Mouse (Mus musculus): ENCODE data around the gene Cfap299. TPM values are rescaled to one million over a fixed set of nuclear protein-coding genes. Genes with fewer than 3 reads are reported as not detected.

The Cfap299 gene
- total RNA-seq, 4 experiments from 2014 or later = not detected

DNA sequence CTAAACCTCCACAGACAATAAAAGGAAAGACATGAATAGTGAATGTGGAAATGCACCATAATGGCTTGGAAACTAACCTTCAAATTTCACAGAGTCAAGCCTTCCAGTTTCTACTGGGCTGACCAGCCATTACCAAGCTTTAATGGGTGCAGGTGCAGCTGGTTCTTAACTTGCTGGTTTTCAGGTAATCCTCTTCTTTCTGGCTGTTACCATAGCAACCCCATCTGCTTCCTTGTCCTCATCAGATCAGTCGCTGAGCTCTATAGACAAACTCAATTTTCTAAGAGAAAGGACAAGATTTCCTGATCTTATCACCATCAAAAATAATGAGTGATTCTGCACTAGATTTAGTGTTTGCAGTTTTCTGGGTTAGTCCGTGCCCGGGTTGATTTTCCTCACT lies 287.8 kb downstream of the Cfap299 start:
- DNase-seq (ENCODE audit: low spot score) = no peak

- no peak for DNase-seq (ENCODE audit: low spot score)
Observed at GRCm38 (mm10) chr5:98617416-98617815, 288.3 kb downstream of the Cfap299 start.

- no peak for DNase-seq (ENCODE audit: low spot score)
Observed at GRCm38 (mm10) chr5:98650345-98650744, 321.2 kb downstream of the Cfap299 start.

- no peak for DNase-seq (ENCODE audit: low spot score)
Observed at GRCm38 (mm10) chr5:98651049-98651448, 321.9 kb downstream of the Cfap299 start.

GRCm38 (mm10) chr5:98688254-98688653 lies 359.1 kb downstream of the Cfap299 start:
- no peak for DNase-seq (ENCODE audit: low spot score)

GRCm38 (mm10) chr5:98692070-98692469 lies 363.0 kb downstream of the Cfap299 start:
- DNase-seq (ENCODE audit: low spot score) = peak; percentile 0

DNA sequence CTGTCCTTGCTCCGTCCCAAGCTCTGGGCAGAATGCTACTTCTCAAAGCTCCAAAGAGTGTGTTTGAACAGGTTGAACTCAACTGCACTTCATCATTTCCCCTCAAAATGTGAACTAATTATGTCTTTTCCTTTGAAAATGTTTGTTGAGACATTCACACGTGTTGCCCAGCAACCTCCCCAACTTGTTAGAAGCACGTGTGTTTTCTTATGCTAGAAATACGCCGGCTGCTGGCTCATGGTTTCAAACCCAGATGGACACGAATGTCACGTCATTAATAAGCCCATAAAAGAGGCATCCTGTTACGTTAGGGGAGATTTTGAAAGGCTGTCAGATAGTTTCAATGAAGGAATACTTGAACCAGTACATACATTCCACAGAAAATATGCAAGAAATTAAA lies 367.2 kb downstream of the Cfap299 start:
- no peak for DNase-seq (ENCODE audit: low spot score)

GRCm38 (mm10) chr5:98703963-98704362 lies 374.9 kb downstream of the Cfap299 start:
- no peak for DNase-seq (ENCODE audit: low spot score)

DNA sequence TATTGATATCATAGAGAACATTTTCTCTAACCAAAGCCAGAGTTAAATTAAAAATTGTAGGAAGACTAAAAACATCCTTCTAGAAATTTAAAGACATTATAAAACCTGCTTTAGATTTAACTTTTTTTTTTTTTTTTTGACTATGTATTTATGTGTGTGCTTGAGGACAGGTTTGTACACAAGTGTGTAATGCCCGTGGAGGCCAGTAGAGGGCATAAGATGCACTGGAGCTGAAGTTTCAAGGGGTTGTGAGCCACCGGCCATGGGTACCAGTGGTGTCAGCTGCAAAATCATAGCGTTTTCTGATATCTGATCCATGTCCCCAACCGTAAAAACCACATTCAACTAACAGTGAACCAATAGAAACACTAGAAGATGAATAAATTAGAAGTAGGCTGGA lies 377.5 kb downstream of the Cfap299 start:
- DNase-seq (ENCODE audit: low spot score) = no peak

- DNase-seq (ENCODE audit: low spot score) = no peak
Observed at GRCm38 (mm10) chr5:98715392-98715791, 386.3 kb downstream of the Cfap299 start.

DNA sequence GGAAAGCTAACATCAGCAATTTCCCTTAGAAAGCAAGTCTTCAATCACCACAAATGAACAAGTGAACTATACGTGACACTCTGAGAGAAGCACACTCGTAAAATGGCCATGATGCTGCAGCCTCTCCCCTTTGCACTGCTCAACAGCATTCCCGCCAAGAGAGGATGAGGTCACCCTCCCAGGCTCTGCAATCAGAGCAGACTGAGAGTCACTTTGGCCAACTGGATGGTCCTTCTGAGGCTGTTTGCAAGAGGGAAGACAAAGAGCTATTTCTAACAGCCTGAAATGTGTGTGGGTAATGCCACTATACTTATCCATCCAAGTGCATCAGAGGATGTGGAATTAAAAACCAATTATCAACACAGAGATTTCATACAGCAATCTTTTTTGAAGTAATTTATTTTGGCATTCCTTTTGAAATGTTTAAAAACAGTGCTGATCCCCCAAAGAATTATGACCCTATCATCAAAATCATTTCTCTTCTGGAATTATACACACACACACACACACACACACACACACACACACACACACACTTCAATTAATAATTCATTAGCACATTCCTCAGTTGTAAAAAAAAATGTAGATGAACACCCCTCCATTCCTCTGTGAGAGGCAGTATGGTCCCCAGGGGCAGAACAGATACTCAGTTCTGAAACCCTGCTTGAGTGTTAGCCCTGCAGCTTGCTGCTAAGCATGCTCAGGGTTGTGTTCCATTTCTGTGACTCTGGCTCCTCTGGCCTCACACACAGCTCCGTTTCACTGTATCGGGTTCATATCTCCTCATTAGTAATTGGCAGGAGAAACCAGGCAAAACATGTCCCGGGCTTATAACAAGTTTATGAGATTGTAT lies 403.3 kb downstream of the Cfap299 start:
- DNase-seq (ENCODE audit: low spot score) = no peak

DNA sequence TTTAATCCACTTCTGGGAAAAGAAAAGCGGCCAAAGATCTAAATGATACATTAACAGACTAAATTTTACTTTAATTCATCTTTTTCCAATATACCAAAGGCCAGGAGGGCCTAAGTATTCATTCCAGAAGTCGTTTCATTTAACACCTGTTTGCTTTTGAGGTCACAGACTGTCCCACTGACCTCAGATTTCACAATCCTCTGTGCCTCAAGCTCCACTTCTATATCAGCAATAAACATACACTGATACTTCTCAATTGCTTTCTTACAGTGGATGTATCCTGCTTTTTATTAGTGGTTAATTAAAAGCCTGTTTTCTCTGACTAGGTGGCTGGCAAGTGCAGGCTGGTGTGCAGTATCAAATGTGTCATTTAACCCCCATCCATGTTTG lies 403.9 kb downstream of the Cfap299 start:
- no peak for DNase-seq (ENCODE audit: low spot score)

- DNase-seq (ENCODE audit: low spot score) = no peak
Observed at GRCm38 (mm10) chr5:98761858-98762652, 433.0 kb downstream of the Cfap299 start.

DNA sequence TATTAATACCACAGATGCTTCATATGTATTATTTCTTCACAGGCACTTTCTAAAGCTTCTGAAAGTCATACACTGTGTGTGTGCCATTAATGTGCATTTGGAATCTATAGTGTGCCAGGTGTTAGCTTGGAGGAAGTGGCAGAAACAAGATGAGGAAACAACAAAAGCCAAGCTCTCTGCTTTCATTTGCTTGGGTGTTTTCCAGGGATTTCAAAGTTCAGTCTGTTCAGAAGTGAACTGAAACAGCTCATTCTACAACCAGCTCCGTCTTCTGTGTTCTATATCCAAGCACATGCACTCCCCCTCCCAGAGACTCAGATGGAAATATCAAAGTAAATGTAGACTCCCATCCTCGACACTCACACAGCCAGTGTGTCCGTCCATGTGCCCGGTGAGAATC lies 449.5 kb downstream of the Cfap299 start:
- no peak for DNase-seq (ENCODE audit: low spot score)

- no peak for DNase-seq (ENCODE audit: low spot score)
Observed at GRCm38 (mm10) chr5:98782066-98782465, 453.0 kb downstream of the Cfap299 start.

DNA sequence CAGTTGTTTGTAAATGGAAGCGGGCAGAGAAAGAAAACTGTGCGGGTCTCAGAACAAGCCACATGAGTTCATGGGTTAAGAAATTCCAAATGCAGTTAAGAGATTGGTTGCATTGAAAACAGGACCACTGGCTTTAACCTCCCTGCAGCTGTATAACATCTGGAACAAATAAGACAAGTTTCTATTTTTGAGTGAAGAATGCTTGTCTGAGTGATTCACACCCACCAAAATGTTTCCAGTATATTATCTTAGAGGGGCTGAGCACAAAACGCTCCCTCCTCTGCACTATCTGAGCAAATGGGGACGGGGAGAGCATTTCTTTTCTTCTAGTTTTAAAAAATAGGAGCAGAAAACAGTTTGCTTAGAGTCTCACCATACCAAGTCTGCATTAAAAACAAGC lies 458.6 kb downstream of the Cfap299 start:
- DNase-seq (ENCODE audit: low spot score) = no peak

GRCm38 (mm10) chr5:98788568-98788967 lies 459.5 kb downstream of the Cfap299 start:
- no peak for DNase-seq (ENCODE audit: low spot score)

- DNase-seq (ENCODE audit: low spot score) = no peak
Observed at GRCm38 (mm10) chr5:98790894-98791607, 461.9 kb downstream of the Cfap299 start.

DNA sequence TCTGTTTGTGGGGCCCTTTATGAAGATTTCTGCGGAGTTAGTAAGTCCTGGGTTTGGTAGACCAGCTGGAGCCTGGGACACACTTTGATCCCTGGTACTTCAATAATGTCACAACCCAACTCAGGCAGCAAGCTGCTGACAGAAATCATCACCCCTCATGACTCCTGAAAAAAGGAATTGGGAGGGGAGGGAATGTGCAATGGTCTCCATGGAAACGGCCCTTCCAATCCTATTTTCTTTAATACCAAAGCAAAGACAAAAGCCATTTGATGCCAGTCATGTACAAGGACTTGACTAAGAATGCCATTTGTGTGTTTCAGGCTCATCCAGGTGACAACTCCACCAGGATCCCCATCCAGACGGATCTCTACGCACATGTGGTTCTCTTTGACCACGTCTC lies 472.4 kb downstream of the Cfap299 start:
- no peak for DNase-seq (ENCODE audit: low spot score)

DNA sequence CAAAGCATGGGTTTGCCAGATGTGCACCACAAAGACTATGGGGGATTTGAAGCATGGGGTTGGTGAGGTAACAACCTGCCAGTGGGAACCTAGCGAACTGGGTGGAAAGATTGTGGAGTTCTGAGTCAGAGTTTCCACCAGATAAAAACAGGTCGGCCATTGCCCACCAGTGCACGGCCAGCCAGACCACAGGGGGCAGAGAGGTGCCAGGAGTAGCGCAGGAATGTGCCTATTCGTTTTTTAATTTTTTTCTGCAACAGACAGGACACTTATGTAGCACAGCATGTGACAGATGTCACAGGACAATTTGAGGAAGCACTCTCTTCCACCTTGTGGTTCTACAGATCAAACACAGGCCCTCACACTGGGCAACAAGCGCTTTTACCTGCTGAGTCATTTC lies 475.7 kb downstream of the Cfap299 start:
- no peak for DNase-seq (ENCODE audit: low spot score)

DNA sequence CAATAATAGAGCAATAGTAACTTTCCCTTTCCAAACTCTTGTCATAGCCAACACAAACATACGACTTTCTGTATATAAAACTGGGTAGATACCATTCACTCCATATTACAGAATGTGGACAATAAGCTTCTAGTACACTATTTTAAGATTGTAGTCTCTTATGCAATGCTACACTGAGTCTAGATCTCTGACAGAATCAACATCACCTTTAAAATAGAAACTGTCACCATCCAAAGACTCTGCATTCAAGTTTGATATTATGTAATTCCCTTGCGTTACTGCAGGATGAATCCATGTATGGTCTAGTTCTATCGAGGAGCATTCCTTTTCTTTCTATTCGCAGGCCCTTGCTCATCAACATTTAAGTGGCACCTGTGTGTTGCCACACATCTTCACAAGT lies 477.4 kb downstream of the Cfap299 start:
- no peak for DNase-seq (ENCODE audit: low spot score)

DNA sequence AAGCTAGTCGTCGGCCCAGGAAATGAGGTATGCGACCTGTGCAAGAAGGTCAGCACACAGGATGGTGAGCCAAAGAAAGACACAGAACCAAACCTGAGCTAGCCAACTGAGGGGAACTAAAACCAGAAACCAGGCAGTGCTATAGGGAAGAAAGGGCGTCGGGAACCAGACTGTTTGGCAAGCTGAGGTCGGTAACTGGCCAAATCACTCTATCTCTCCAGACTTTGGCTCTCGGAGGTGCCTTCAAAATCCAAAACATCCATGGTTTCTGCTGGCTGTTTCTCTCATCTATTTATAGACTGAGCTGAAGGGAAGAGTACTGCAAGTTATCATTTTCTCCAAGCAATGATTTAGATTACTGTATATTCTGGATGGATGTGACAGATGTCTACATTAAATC lies 477.9 kb downstream of the Cfap299 start:
- DNase-seq (ENCODE audit: low spot score) = no peak

All from heart, adult 8-10 months (tissue).